Mouse (Mus musculus) kidney, postnatal 25 days (tissue): ENCODE measurements around the gene Larp7.
A peak's percentile ranks its signal among the peaks of the same experiment; 100 is the strongest.

Experiments
- DNase-seq, 2 experiments: peaks; one replicate each; pipeline ENCODE4 v3.0.0; 2021; ENCODE audit warnings: mixed read lengths in 2 of 2

The Larp7 gene

GRCm38 (mm10) chr3:127552973-127553719, at the start of gene Larp7, which contains the start of gene Zgrf1:
Gene Larp7 (minus strand): TSS chr3:127553349.
Gene Zgrf1 (plus strand): TSS chr3:127553489.
- DNase-seq: peak; percentile 98 to 99

- DNase-seq: peak in 1 of 2 experiments; percentile 27
Observed at GRCm38 (mm10) chr3:127597136-127597535, 44.0 kb upstream of the Larp7 start.

- DNase-seq: peak in 1 of 2 experiments; percentile 64
Observed at GRCm38 (mm10) chr3:127572557-127572956, 19.4 kb upstream of the Larp7 start.

GRCm38 (mm10) chr3:127565129-127565528, 12.0 kb upstream of the Larp7 start:
- no peak for DNase-seq

- DNase-seq: no peak
Observed at GRCm38 (mm10) chr3:127562974-127563373, 9.8 kb upstream of the Larp7 start.

- DNase-seq: no peak
Observed at GRCm38 (mm10) chr3:127558201-127558600, 5.1 kb upstream of the Larp7 start.

GRCm38 (mm10) chr3:127554723-127555122, 1.6 kb upstream of the Larp7 start:
- no peak for DNase-seq

- DNase-seq: no peak
Observed at GRCm38 (mm10) chr3:127553720-127554043, 533 bp upstream of the Larp7 start.

- peak in 1 of 2 experiments; percentile 4 for DNase-seq
Observed at GRCm38 (mm10) chr3:127552434-127552972, 646 bp downstream of the Larp7 start.

GRCm38 (mm10) chr3:127547882-127548281, 5.3 kb downstream of the Larp7 start:
- DNase-seq: peak; percentile 35 to 36

- DNase-seq: no peak
Observed at GRCm38 (mm10) chr3:127544610-127545121, 8.5 kb downstream of the Larp7 start.

GRCm38 (mm10) chr3:127543976-127544375, 9.2 kb downstream of the Larp7 start:
- DNase-seq: no peak

- DNase-seq: no peak
Observed at GRCm38 (mm10) chr3:127539193-127539592, 14.0 kb downstream of the Larp7 start.

GRCm38 (mm10) chr3:127530293-127530692, 22.9 kb downstream of the Larp7 start:
- no peak for DNase-seq

- no peak for DNase-seq
Observed at GRCm38 (mm10) chr3:127529824-127530223, 23.3 kb downstream of the Larp7 start.

GRCm38 (mm10) chr3:127529210-127529609, 23.9 kb downstream of the Larp7 start:
- no peak for DNase-seq

- DNase-seq: no peak
Observed at GRCm38 (mm10) chr3:127527465-127528034, 25.6 kb downstream of the Larp7 start.

GRCm38 (mm10) chr3:127525188-127525819, 27.8 kb downstream of the Larp7 start:
- DNase-seq: no peak

GRCm38 (mm10) chr3:127521156-127521555, 32.0 kb downstream of the Larp7 start:
- DNase-seq: no peak

- no peak for DNase-seq
Observed at GRCm38 (mm10) chr3:127520300-127520699, 32.8 kb downstream of the Larp7 start.

- no peak for DNase-seq
Observed at GRCm38 (mm10) chr3:127515251-127515650, 37.9 kb downstream of the Larp7 start.

GRCm38 (mm10) chr3:127513699-127514098, 39.5 kb downstream of the Larp7 start:
- DNase-seq: no peak

GRCm38 (mm10) chr3:127512794-127513335, 40.3 kb downstream of the Larp7 start:
- no peak for DNase-seq
